Mouse (Mus musculus) ES-Bruce4 (cell line): ENCODE measurements around the gene Tlx3. TPM values are rescaled to one million over a fixed set of nuclear protein-coding genes. Genes with fewer than 3 reads are reported as not detected.

Experiments used
- H3K27ac ChIP-seq: 2 replicates; pipeline ENCODE4 v1.5.1; 2012; ENCODE audit warnings: low read length, inconsistent platforms; ENCODE audit not compliant: insufficient read depth
- H3K27me3 ChIP-seq: 2 replicates; pipeline ENCODE4 v1.6.1; 2012; ENCODE audit warnings: mild to moderate bottlenecking, low read length, inconsistent platforms; ENCODE audit not compliant: control insufficient read depth, poor library complexity, insufficient read depth, severe bottlenecking
- H3K36me3 ChIP-seq: 2 replicates; pipeline ENCODE4 v1.6.1; 2012; ENCODE audit warnings: inconsistent platforms, mild to moderate bottlenecking, low read length, moderate library complexity; ENCODE audit not compliant: control insufficient read depth, poor library complexity, insufficient read depth, severe bottlenecking
- H3K4me1 ChIP-seq: one replicate; pipeline ENCODE4 v1.8.1; 2011; ENCODE audit warnings: low read length; ENCODE audit not compliant: control insufficient read depth, insufficient read depth
- H3K4me3 ChIP-seq: 2 replicates; pipeline ENCODE4 v1.5.1; 2011; ENCODE audit warnings: low read depth, mild to moderate bottlenecking, low read length
- H3K9ac ChIP-seq: 2 replicates; pipeline ENCODE4 v1.6.1; 2012; ENCODE audit warnings: low read depth, mild to moderate bottlenecking, inconsistent platforms; ENCODE audit not compliant: poor library complexity, severe bottlenecking
- H3K9me3 ChIP-seq: replicated peaks from 2 replicates; pipeline ENCODE4 v1.6.1; 2012; ENCODE audit warnings: mild to moderate bottlenecking, low read length, inconsistent platforms; ENCODE audit not compliant: control insufficient read depth, poor library complexity, insufficient read depth, severe bottlenecking
- CTCF ChIP-seq: IDR thresholded peaks from one replicate; pipeline ENCODE4 v1.8.1; 2011; ENCODE audit warnings: low read depth, low read length
- EP300 ChIP-seq: IDR thresholded peaks from 2 replicates; pipeline ENCODE4 v1.6.1; 2011; ENCODE audit warnings: low read depth, low read length; ENCODE audit not compliant: insufficient read depth
- POLR2A ChIP-seq: IDR thresholded peaks from one replicate; pipeline ENCODE4 v1.8.1; 2011; ENCODE audit warnings: low read length; ENCODE audit not compliant: insufficient read depth
- polyA plus RNA-seq: library from polyadenylated mRNA; stranded (reverse); fragments of >200 nt; gene quantifications from 2 replicates; pipeline ENCODE4 v1.2.4, GENCODE M21; 2011; ENCODE audit warnings: low read depth; ENCODE audit not compliant: missing spikeins, insufficient read depth, insufficient read length

Gene Tlx3
- polyA plus RNA-seq, 1 experiment = not detected

- Histone ChIP-seq H3K27ac (no peak overlapping the region), H3K4me3 (no peak overlapping the region), H3K9ac (no peak overlapping the region), H3K27me3 (0 out of 2 replicates have a peak, but pooled peaks cover 3% of the 10 kb centered on the region), H3K9me3 (no peaks in the 10 kb centered on the region), H3K4me1 (no peaks in the 10 kb centered on the region), H3K36me3 (no peaks in the 10 kb centered on the region)
- TF ChIP-seq POLR2A (no peak), EP300 (no peak), CTCF (no peak)
Measured at GRCm38 (mm10) chr11:33175768-33176167, 27.6 kb downstream of the Tlx3 start.

GRCm38 (mm10) chr11:33170489-33170888 lies 32.9 kb downstream of the Tlx3 start:
- H3K27ac ChIP-seq = no peak overlapping the region
- TF ChIP-seq EP300 (no peak), CTCF (peak; percentile 65)
- H3K9me3 ChIP-seq = no peaks in the 10 kb centered on the region
- H3K36me3 ChIP-seq = no peaks in the 10 kb centered on the region
- no peaks in the 10 kb centered on the region for H3K4me1 ChIP-seq
- no peak overlapping the region for H3K4me3 ChIP-seq
- no peak overlapping the region for H3K9ac ChIP-seq
- no peaks in the 10 kb centered on the region; the same call in 1 of the 2 replicates for H3K27me3 ChIP-seq

DNA sequence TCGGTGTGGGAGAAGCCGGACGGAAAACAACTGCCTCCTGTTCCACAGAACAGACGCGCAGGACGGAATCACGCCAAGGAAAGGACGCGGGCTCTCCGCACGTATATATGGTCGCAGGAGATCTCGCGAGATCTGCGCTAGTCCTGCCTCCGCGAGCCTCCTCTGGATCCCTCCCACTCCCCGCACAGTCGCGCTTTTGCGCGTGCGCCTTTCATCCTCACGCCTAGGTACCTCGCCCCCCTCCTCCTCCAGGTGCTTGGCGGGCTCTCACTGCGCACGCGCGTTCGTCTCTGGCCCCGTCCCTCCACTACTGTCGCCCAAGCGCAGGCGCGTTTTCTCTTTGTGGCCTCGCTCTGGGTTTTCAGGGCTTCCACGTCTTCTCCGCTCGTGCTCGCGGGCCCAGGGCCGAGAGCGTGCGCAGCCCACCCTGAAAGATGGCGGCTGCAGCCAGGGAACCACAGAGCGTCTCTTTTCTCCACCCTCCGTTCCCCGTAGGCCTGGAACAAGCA lies 40.3 kb downstream of the Tlx3 start, which contains the start of gene Npm1:
Gene Npm1, minus strand, starts transcription at position 209 of the 509 bp plus-strand sequence.
- TF ChIP-seq POLR2A (peak; percentile 99), CTCF (no peak), EP300 (0 out of 2 replicates have a peak, but pooled peaks have one; percentile 22)
- no peaks in the 10 kb centered on the region; the same call in 1 of the 2 replicates for H3K27me3 ChIP-seq
- H3K9me3 ChIP-seq = no peaks in the 10 kb centered on the region
- peaks cover 46% of the 10 kb centered on the region for H3K36me3 ChIP-seq
- peaks cover 2% of the 10 kb centered on the region for H3K4me1 ChIP-seq
- peak within 1 kb of the TSS; percentile 71 for H3K27ac ChIP-seq
- peak within 1 kb of the TSS; percentile 88 for H3K4me3 ChIP-seq
- peak within 1 kb of the TSS; percentile 98 for H3K9ac ChIP-seq

GRCm38 (mm10) chr11:33162211-33162997 lies 41.0 kb downstream of the Tlx3 start:
- peaks cover 52% of the 10 kb centered on the region for H3K36me3 ChIP-seq
- no peak for TF ChIP-seq EP300
- no peak for TF ChIP-seq CTCF
- TF ChIP-seq POLR2A = no peak
- peak overlapping the region; percentile 98 for H3K9ac ChIP-seq

DNA sequence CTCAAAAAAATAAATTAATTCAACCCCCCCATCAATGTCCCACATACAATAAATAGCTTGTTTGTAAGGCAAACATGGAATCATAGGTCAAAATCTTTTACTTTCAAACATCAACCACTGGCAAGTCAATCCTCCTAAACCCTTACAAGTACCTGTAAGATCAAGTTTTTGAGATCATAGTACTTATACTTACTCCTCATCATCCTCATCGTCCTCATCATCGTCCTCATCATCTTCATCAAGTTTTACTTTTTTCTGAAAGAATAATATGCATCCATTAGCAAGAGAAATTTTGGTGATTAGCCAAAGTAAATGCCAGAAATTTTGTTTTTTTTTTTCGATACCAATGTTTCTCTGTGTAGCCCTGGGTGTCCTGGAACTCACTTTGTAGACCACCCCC lies 43.6 kb downstream of the Tlx3 start:
- H3K27me3 ChIP-seq = no peaks in the 10 kb centered on the region
- peaks cover 76% of the 10 kb centered on the region for H3K36me3 ChIP-seq
- no peak overlapping the region for H3K27ac ChIP-seq
- peaks cover 2% of the 10 kb centered on the region for H3K4me1 ChIP-seq
- H3K9me3 ChIP-seq = no peaks in the 10 kb centered on the region
- peak overlapping the region; percentile 98 for H3K9ac ChIP-seq
- TF ChIP-seq EP300 = no peak
- no peak for TF ChIP-seq CTCF
- no peak for TF ChIP-seq POLR2A
- H3K4me3 ChIP-seq = peak overlapping the region; percentile 55; the same call in 1 of the 2 replicates

More at GRCm38 (mm10) chr11:33162211-33162997, 41.0 kb downstream of the Tlx3 start:
- Histone ChIP-seq H3K9me3 (no peaks in the 10 kb centered on the region), H3K4me1 (peaks cover 2% of the 10 kb centered on the region), H3K4me3 (peak overlapping the region; percentile 88), H3K27ac (peak overlapping the region; percentile 63), H3K27me3 (no peaks in the 10 kb centered on the region)
